Comparison of ENCODE assay signal across 15 mouse cellular contexts in genomic region chr19:4041500-4041899, GRCm38 (mm10). TPM values are rescaled to one million over a fixed set of nuclear protein-coding genes. Genes with fewer than 3 reads are reported as not detected.
DNase-seq lines count a peak whose midpoint lies in the region; ATAC-seq and TF ChIP-seq lines count a peak whose summit lies in the region.
"Not testable (repeated sequence)": the region's sequence is repeated elsewhere in the genome, so short reads cannot be mapped to it uniquely, and the experiment has no call there.
"Had no signal": no experiment of that assay in that cellular context is flagged by ENCODE, and none has a peak within 500 bp of the region (broad histone marks: within the 10 kb centered on the region; RNA-seq: fewer than 3 reads in every experiment).

No protein-coding gene starts in this region.

- H3K9ac ChIP-seq in ES-Bruce4 (ENCODE audit: low read depth, poor library complexity, severe bottlenecking), result 0 out of 2 replicates have a peak overlapping the region, but pooled peaks have one; percentile 4
- not testable (repeated sequence) for H3K9ac ChIP-seq in embryonic facial prominence, embryonic 11.5 days (replicated peaks; ENCODE audit: low read length); intestine, postnatal 0 days (ENCODE audit: low read depth, low read length)
- H3K9ac ChIP-seq in stomach, embryonic 16.5 days (ENCODE audit: low read length), result 0 out of 2 replicates have a peak overlapping the region, but pooled peaks have one; percentile 1

- 82% methylated on average over 3 of the region's 4 CpGs for WGBS in embryonic facial prominence, embryonic 11.5 days
- 85% methylated on average over 3 of the region's 4 CpGs for WGBS in intestine, postnatal 0 days
- WGBS in stomach, embryonic 16.5 days, result 89% methylated on average over 3 of the region's 4 CpGs

- peak overlapping the region; percentile 63 for H3K4me3 ChIP-seq in ES-Bruce4 (ENCODE audit: low read depth, low read length)
- not testable (repeated sequence) for H3K4me3 ChIP-seq in embryonic facial prominence, embryonic 11.5 days (ENCODE audit: low read depth, low read length); stomach, embryonic 16.5 days (replicated peaks; ENCODE audit: low read length)
- H3K4me3 ChIP-seq in intestine, postnatal 0 days (ENCODE audit: low read depth, low read length), result peak overlapping the region; percentile 20; the same call in 1 of the 2 replicates

- TF ChIP-seq EP300 in ES-Bruce4 (IDR thresholded peaks at IDR 0.05; ENCODE audit: insufficient read depth, low read depth, low read length), result not testable (repeated sequence)

- H3K27me3 ChIP-seq in ES-Bruce4 (ENCODE audit: control insufficient read depth, insufficient read depth, low read length, poor library complexity, severe bottlenecking); embryonic facial prominence, embryonic 11.5 days (ENCODE audit: control insufficient read depth, insufficient read depth, low read length); intestine, postnatal 0 days (replicated peaks; ENCODE audit: control insufficient read depth, insufficient read depth, low read length); stomach, embryonic 16.5 days (ENCODE audit: control insufficient read depth, insufficient read depth, low read length): not testable (repeated sequence)

- TF ChIP-seq POLR2A in ES-Bruce4 (IDR thresholded peaks at IDR 0.05; ENCODE audit: insufficient read depth, low read length), result not testable (repeated sequence)

- H3K27ac ChIP-seq in ES-Bruce4 (ENCODE audit: insufficient read depth, low read length); embryonic facial prominence, embryonic 11.5 days (replicated peaks; ENCODE audit: low read depth, low read length); intestine, postnatal 0 days (ENCODE audit: low read depth, low read length); stomach, embryonic 16.5 days (ENCODE audit: low read length): not testable (repeated sequence)

- H3K9me3 ChIP-seq in ES-Bruce4 (replicated peaks; ENCODE audit: control insufficient read depth, insufficient read depth, low read length, poor library complexity, severe bottlenecking), result peaks cover 15% of the 10 kb centered on the region
- not testable (repeated sequence) for H3K9me3 ChIP-seq in embryonic facial prominence, embryonic 11.5 days (replicated peaks; ENCODE audit: control insufficient read depth, low read length); intestine, postnatal 0 days (ENCODE audit: control insufficient read depth); stomach, embryonic 16.5 days (replicated peaks; ENCODE audit: control insufficient read depth, low read length)

- ATAC-seq in embryonic facial prominence, embryonic 11.5 days (replicated peaks; ENCODE audit: insufficient number of reproducible peaks, low FRiP score, low TSS enrichment, low read depth), result 0 out of 2 replicates have a peak, but pooled peaks have one; percentile 39
- not testable (repeated sequence) for ATAC-seq in intestine, postnatal 0 days; stomach, embryonic 16.5 days (ENCODE audit: insufficient read depth, low FRiP score)

- TF ChIP-seq CTCF in ES-Bruce4 (IDR thresholded peaks at IDR 0.05; ENCODE audit: low read depth, low read length); intestine, postnatal 0 days (IDR thresholded peaks at IDR 0.05; ENCODE audit: low read depth): not testable (repeated sequence)

- H3K4me1 ChIP-seq in ES-Bruce4 (ENCODE audit: control insufficient read depth, insufficient read depth, low read length); embryonic facial prominence, embryonic 11.5 days (ENCODE audit: control insufficient read depth, insufficient read depth, low read length); intestine, postnatal 0 days (replicated peaks; ENCODE audit: control insufficient read depth, insufficient read depth, low read length); stomach, embryonic 16.5 days (ENCODE audit: control insufficient read depth, insufficient read depth, low read length): not testable (repeated sequence)

- not testable (repeated sequence) for H3K36me3 ChIP-seq in ES-Bruce4 (ENCODE audit: control insufficient read depth, insufficient read depth, low read length, poor library complexity, severe bottlenecking); embryonic facial prominence, embryonic 11.5 days (replicated peaks; ENCODE audit: control insufficient read depth, insufficient read depth, low read depth, low read length); intestine, postnatal 0 days (ENCODE audit: control insufficient read depth, insufficient read depth); stomach, embryonic 16.5 days (ENCODE audit: control insufficient read depth, insufficient read depth, low read length)

- DNase-seq in embryonic facial prominence, embryonic 11.5 days (ENCODE audit: low spot score), result not testable (repeated sequence)
- DNase-seq in heart, adult 11 months, result peak; percentile 92

- not testable (repeated sequence) for H3K4me2 ChIP-seq in embryonic facial prominence, embryonic 11.5 days (ENCODE audit: low read depth, low read length); stomach, embryonic 16.5 days (ENCODE audit: low read depth, low read length)
- H3K4me2 ChIP-seq in intestine, postnatal 0 days (replicated peaks; ENCODE audit: low read depth), result peak overlapping the region; percentile 48

RNA-seq across cellular contexts. Expression of gene Gstp1, which starts 3.7 kb away (rescaled TPM):
- 119 and 155 TPM in 2 replicates for polyA plus RNA-seq in ES-Bruce4 (2011; ENCODE audit: insufficient read depth, insufficient read length, low read depth, missing spikeins)
- 405 and 453 TPM in 2 replicates for polyA plus RNA-seq in embryonic facial prominence, embryonic 11.5 days (2014; fragmentation: Nextera tagmentation; extraction: Ambion mirVana)
- polyA plus RNA-seq in intestine, postnatal 0 days (2015; fragmentation: Nextera tagmentation; extraction: Ambion mirVana), result 746 and 756 TPM in 2 replicates
- 793 and 833 TPM in 2 replicates for polyA plus RNA-seq in stomach, embryonic 16.5 days (2015; fragmentation: Nextera tagmentation; extraction: Ambion mirVana)

RNA-seq across cellular contexts. Expression of gene Gstp2, which starts 4.3 kb away (rescaled TPM):
- polyA plus RNA-seq in ES-Bruce4 (2011; ENCODE audit: insufficient read depth, insufficient read length, low read depth, missing spikeins), result 29.3 and 32.1 TPM in 2 replicates
- polyA plus RNA-seq in embryonic facial prominence, embryonic 11.5 days (2014; fragmentation: Nextera tagmentation; extraction: Ambion mirVana), result 2.2 and 2.3 TPM in 2 replicates
- polyA plus RNA-seq in intestine, postnatal 0 days (2015; fragmentation: Nextera tagmentation; extraction: Ambion mirVana), result 151 and 182 TPM in 2 replicates
- polyA plus RNA-seq in stomach, embryonic 16.5 days (2015; fragmentation: Nextera tagmentation; extraction: Ambion mirVana), result 24.2 and 28.7 TPM in 2 replicates
- polyA plus RNA-seq: erythroblast, embryonic 14.5 days had no signal

RNA-seq across cellular contexts. Expression of gene Gstp3, which starts 17.9 kb away (rescaled TPM):
- 0.91 and 2.3 TPM in 2 replicates for polyA plus RNA-seq in ES-Bruce4 (2011; ENCODE audit: insufficient read depth, insufficient read length, low read depth, missing spikeins)
- polyA plus RNA-seq in embryonic facial prominence, embryonic 11.5 days (2014; fragmentation: Nextera tagmentation; extraction: Ambion mirVana), result not detected in 2 replicates
- 68.7 and 72.6 TPM in 2 replicates for polyA plus RNA-seq in intestine, postnatal 0 days (2015; fragmentation: Nextera tagmentation; extraction: Ambion mirVana)
- polyA plus RNA-seq in stomach, embryonic 16.5 days (2015; fragmentation: Nextera tagmentation; extraction: Ambion mirVana), result 5.3 and 6.1 TPM in 2 replicates
- polyA plus RNA-seq: cerebellum, adult 2 months; cortical plate, adult 2 months; embryonic facial prominence, embryonic 10.5 days; forebrain, embryonic 10.5 days; forebrain, embryonic 12.5 days; forebrain, embryonic 14.5 days; forebrain, embryonic 16.5 days; frontal cortex, adult 2 months; Patski had no signal

RNA-seq across cellular contexts. Expression of gene Ndufv1, which starts 28.9 kb away (rescaled TPM):
- 77.9 and 89.6 TPM in 2 replicates for polyA plus RNA-seq in ES-Bruce4 (2011; ENCODE audit: insufficient read depth, insufficient read length, low read depth, missing spikeins)
- 190 and 205 TPM in 2 replicates for polyA plus RNA-seq in embryonic facial prominence, embryonic 11.5 days (2014; fragmentation: Nextera tagmentation; extraction: Ambion mirVana)
- polyA plus RNA-seq in intestine, postnatal 0 days (2015; fragmentation: Nextera tagmentation; extraction: Ambion mirVana), result 244 and 255 TPM in 2 replicates
- polyA plus RNA-seq in stomach, embryonic 16.5 days (2015; fragmentation: Nextera tagmentation; extraction: Ambion mirVana), result 222 and 223 TPM in 2 replicates

RNA-seq across cellular contexts. Expression of gene Doc2g, which starts 38.4 kb away (rescaled TPM):
- polyA plus RNA-seq in ES-Bruce4 (2011; ENCODE audit: insufficient read depth, insufficient read length, low read depth, missing spikeins), result 2.9 and 3.6 TPM in 2 replicates
- 2.2 TPM in 2 replicates for polyA plus RNA-seq in embryonic facial prominence, embryonic 11.5 days (2014; fragmentation: Nextera tagmentation; extraction: Ambion mirVana)
- 0.64 and 0.89 TPM in 2 replicates for polyA plus RNA-seq in intestine, postnatal 0 days (2015; fragmentation: Nextera tagmentation; extraction: Ambion mirVana)
- 3.8 and 4.8 TPM in 2 replicates for polyA plus RNA-seq in stomach, embryonic 16.5 days (2015; fragmentation: Nextera tagmentation; extraction: Ambion mirVana)
